Mouse (Mus musculus) testis, adult 2 months (tissue): ENCODE measurements around the gene Chil1. TPM values are rescaled to one million over a fixed set of nuclear protein-coding genes. Genes with fewer than 3 reads are reported as not detected.

Source experiments
- H3K27ac ChIP-seq: fragments of 200-500 bp; 2 replicates; pipeline ENCODE4 v1.5.1; 2012; ENCODE audit warnings: low read depth, low read length; ENCODE audit not compliant: control insufficient read depth, insufficient read depth
- H3K27me3 ChIP-seq: fragments of 200-500 bp; 2 replicates; pipeline ENCODE4 v1.6.1; 2012; ENCODE audit warnings: mild to moderate bottlenecking, low read length, moderate library complexity; ENCODE audit not compliant: control insufficient read depth, insufficient read depth
- H3K36me3 ChIP-seq: fragments of 200-500 bp; 2 replicates; pipeline ENCODE4 v1.6.1; 2012; ENCODE audit warnings: mild to moderate bottlenecking, low read length; ENCODE audit not compliant: control insufficient read depth, insufficient read depth
- H3K4me1 ChIP-seq: fragments of 200-500 bp; 2 replicates; pipeline ENCODE4 v1.6.1; 2012; ENCODE audit warnings: low read length; ENCODE audit not compliant: control insufficient read depth, insufficient read depth
- H3K4me3 ChIP-seq: fragments of 200-500 bp; 2 replicates; pipeline ENCODE4 v1.5.1; 2012; ENCODE audit warnings: low read depth, mild to moderate bottlenecking, low read length, moderate library complexity, mixed read lengths; ENCODE audit not compliant: control insufficient read depth
- CTCF ChIP-seq: fragments of 200-500 bp; IDR thresholded peaks from 2 replicates; pipeline ENCODE4 v1.5.1; 2012; ENCODE audit warnings: low read depth, mild to moderate bottlenecking, inconsistent platforms, low read length, moderate library complexity; ENCODE audit not compliant: control insufficient read depth, insufficient read depth, insufficient replicate concordance
- POLR2A ChIP-seq: fragments of 200-500 bp; IDR thresholded peaks from 2 replicates; pipeline ENCODE4 v1.6.1; 2012; ENCODE audit warnings: low read depth, mild to moderate bottlenecking, inconsistent platforms, low read length, moderate library complexity; ENCODE audit not compliant: control insufficient read depth
- polyA plus RNA-seq: library from polyadenylated mRNA; depleted of rRNA; stranded (reverse); fragments of >200 nt; gene quantifications from 2 replicates; pipeline ENCODE4 v1.2.3, GENCODE M21; 2012

Gene Chil1
- polyA plus RNA-seq, 1 experiment = 0.05 TPM

GRCm38 (mm10) chr1:134193674-134194197 is 11.8 kb downstream of the Chil1 start:
- Histone ChIP-seq H3K27me3 (no peaks in the 10 kb centered on the region), H3K36me3 (no peaks in the 10 kb centered on the region), H3K4me3 (no peak overlapping the region), H3K27ac (no peak overlapping the region), H3K4me1 (no peaks in the 10 kb centered on the region)
- no peak for TF ChIP-seq POLR2A
- TF ChIP-seq CTCF = no peak

- H3K36me3 ChIP-seq = no peaks in the 10 kb centered on the region
- H3K27me3 ChIP-seq = no peaks in the 10 kb centered on the region
- H3K27ac ChIP-seq = no peak overlapping the region; the same call in 1 of the 2 replicates
- TF ChIP-seq POLR2A = 0 out of 2 replicates have a peak, but pooled peaks have one; percentile 13
- no peak for TF ChIP-seq CTCF
- no peaks in the 10 kb centered on the region for H3K4me1 ChIP-seq
- H3K4me3 ChIP-seq = no peak overlapping the region
Observed at GRCm38 (mm10) chr1:134194298-134195022, 12.5 kb downstream of the Chil1 start.

- H3K4me1 ChIP-seq = no peaks in the 10 kb centered on the region
- TF ChIP-seq CTCF (no peak), POLR2A (no peak)
- H3K27ac ChIP-seq = no peak overlapping the region
- no peaks in the 10 kb centered on the region for H3K27me3 ChIP-seq
- no peak overlapping the region for H3K4me3 ChIP-seq
- H3K36me3 ChIP-seq = no peaks in the 10 kb centered on the region
Observed at GRCm38 (mm10) chr1:134195117-134195516, 13.1 kb downstream of the Chil1 start.

GRCm38 (mm10) chr1:134195571-134195970 is 13.6 kb downstream of the Chil1 start:
- Histone ChIP-seq H3K27ac (peak overlapping the region; percentile 16; the same call in 1 of the 2 replicates), H3K27me3 (no peaks in the 10 kb centered on the region), H3K4me1 (no peaks in the 10 kb centered on the region), H3K36me3 (no peaks in the 10 kb centered on the region), H3K4me3 (no peak overlapping the region)
- TF ChIP-seq CTCF (no peak), POLR2A (no peak)

- Histone ChIP-seq H3K27ac (peak overlapping the region; percentile 16; the same call in 1 of the 2 replicates), H3K4me1 (no peaks in the 10 kb centered on the region), H3K4me3 (no peak overlapping the region)
Observed at GRCm38 (mm10) chr1:134195979-134196378, 14.0 kb downstream of the Chil1 start.

GRCm38 (mm10) chr1:134196386-134196785 is 14.4 kb downstream of the Chil1 start:
- H3K4me1 ChIP-seq = no peaks in the 10 kb centered on the region
- H3K4me3 ChIP-seq = no peak overlapping the region
- H3K27me3 ChIP-seq = no peaks in the 10 kb centered on the region
- TF ChIP-seq CTCF (peak; percentile 74; the same call in 1 of the 2 replicates), POLR2A (no peak)
- H3K27ac ChIP-seq = no peak overlapping the region; the same call in 1 of the 2 replicates
- no peaks in the 10 kb centered on the region for H3K36me3 ChIP-seq

More at GRCm38 (mm10) chr1:134195979-134196378, 14.0 kb downstream of the Chil1 start:
- H3K27me3 ChIP-seq = no peaks in the 10 kb centered on the region
- TF ChIP-seq POLR2A (no peak), CTCF (no peak)
- H3K36me3 ChIP-seq = no peaks in the 10 kb centered on the region

- H3K36me3 ChIP-seq = no peaks in the 10 kb centered on the region
- H3K4me3 ChIP-seq = no peak overlapping the region
- H3K27ac ChIP-seq = no peak overlapping the region
- no peak for TF ChIP-seq POLR2A
- H3K4me1 ChIP-seq = no peaks in the 10 kb centered on the region
- H3K27me3 ChIP-seq = no peaks in the 10 kb centered on the region
Observed at GRCm38 (mm10) chr1:134197325-134197982, 15.5 kb downstream of the Chil1 start.
